Mouse (Mus musculus) embryo, embryonic 10.5 days (tissue): Measurements from ENCODE around the gene Dnajc11.
A peak's percentile ranks its signal among the peaks of the same experiment; 100 is the strongest.

ENCODE experiments used
- DNase-seq: peaks from one replicate; pipeline ENCODE4 v3.0.0-alpha.2; 2015; ENCODE audit warnings: low spot score

The Dnajc11 gene

GRCm38 (mm10) chr4:152009076-152010051 is 75.9 kb downstream of the Dnajc11 start:
- peak; percentile 54 for DNase-seq

- peak; percentile 46 for DNase-seq
Measured at GRCm38 (mm10) chr4:152010091-152010706, 76.7 kb downstream of the Dnajc11 start.

- no peak for DNase-seq
Measured at GRCm38 (mm10) chr4:152010707-152011134, 77.2 kb downstream of the Dnajc11 start.

- DNase-seq: no peak
Measured at GRCm38 (mm10) chr4:152011171-152011760, 77.8 kb downstream of the Dnajc11 start.

- no peak for DNase-seq
Measured at GRCm38 (mm10) chr4:152012109-152012508, 78.6 kb downstream of the Dnajc11 start.

GRCm38 (mm10) chr4:152013036-152013813 is 79.7 kb downstream of the Dnajc11 start:
- no peak for DNase-seq

- DNase-seq: no peak
Measured at GRCm38 (mm10) chr4:152019073-152019472, 85.6 kb downstream of the Dnajc11 start.

- DNase-seq: no peak
Measured at GRCm38 (mm10) chr4:152020024-152020423, 86.5 kb downstream of the Dnajc11 start.

GRCm38 (mm10) chr4:152021568-152022097 is 88.1 kb downstream of the Dnajc11 start:
- no peak for DNase-seq

GRCm38 (mm10) chr4:152022506-152022905 is 89.0 kb downstream of the Dnajc11 start:
- no peak for DNase-seq

GRCm38 (mm10) chr4:152024525-152024924 is 91.0 kb downstream of the Dnajc11 start:
- no peak for DNase-seq

GRCm38 (mm10) chr4:152026751-152027508 is 93.4 kb downstream of the Dnajc11 start:
- DNase-seq: no peak

- peak; percentile 99 for DNase-seq
Measured at GRCm38 (mm10) chr4:152027524-152027923, 94.0 kb downstream of the Dnajc11 start, which contains the start of gene Zbtb48. Gene Zbtb48 (minus strand): TSS chr4:152027671.

GRCm38 (mm10) chr4:152028456-152028855 is 95.0 kb downstream of the Dnajc11 start:
- no peak for DNase-seq

GRCm38 (mm10) chr4:152029087-152029486 is 95.6 kb downstream of the Dnajc11 start:
- no peak for DNase-seq

GRCm38 (mm10) chr4:152029997-152030396 is 96.5 kb downstream of the Dnajc11 start:
- no peak for DNase-seq
